Mouse (Mus musculus) ES-Bruce4 (cell line): ENCODE results near the gene Islr. TPM values are rescaled to one million over a fixed set of nuclear protein-coding genes. Genes with fewer than 3 reads are reported as not detected.

ENCODE experiments used
- H3K27ac ChIP-seq: 2 replicates; pipeline ENCODE4 v1.5.1; 2012; ENCODE audit warnings: low read length, inconsistent platforms; ENCODE audit not compliant: insufficient read depth
- H3K27me3 ChIP-seq: 2 replicates; pipeline ENCODE4 v1.6.1; 2012; ENCODE audit warnings: mild to moderate bottlenecking, low read length, inconsistent platforms; ENCODE audit not compliant: control insufficient read depth, poor library complexity, insufficient read depth, severe bottlenecking
- H3K36me3 ChIP-seq: 2 replicates; pipeline ENCODE4 v1.6.1; 2012; ENCODE audit warnings: inconsistent platforms, mild to moderate bottlenecking, low read length, moderate library complexity; ENCODE audit not compliant: control insufficient read depth, poor library complexity, insufficient read depth, severe bottlenecking
- H3K4me1 ChIP-seq: one replicate; pipeline ENCODE4 v1.8.1; 2011; ENCODE audit warnings: low read length; ENCODE audit not compliant: control insufficient read depth, insufficient read depth
- H3K4me3 ChIP-seq: 2 replicates; pipeline ENCODE4 v1.5.1; 2011; ENCODE audit warnings: low read depth, mild to moderate bottlenecking, low read length
- H3K9ac ChIP-seq: 2 replicates; pipeline ENCODE4 v1.6.1; 2012; ENCODE audit warnings: low read depth, mild to moderate bottlenecking, inconsistent platforms; ENCODE audit not compliant: poor library complexity, severe bottlenecking
- H3K9me3 ChIP-seq: replicated peaks from 2 replicates; pipeline ENCODE4 v1.6.1; 2012; ENCODE audit warnings: mild to moderate bottlenecking, low read length, inconsistent platforms; ENCODE audit not compliant: control insufficient read depth, poor library complexity, insufficient read depth, severe bottlenecking
- CTCF ChIP-seq: IDR thresholded peaks from one replicate; pipeline ENCODE4 v1.8.1; 2011; ENCODE audit warnings: low read depth, low read length
- EP300 ChIP-seq: IDR thresholded peaks from 2 replicates; pipeline ENCODE4 v1.6.1; 2011; ENCODE audit warnings: low read depth, low read length; ENCODE audit not compliant: insufficient read depth
- POLR2A ChIP-seq: IDR thresholded peaks from one replicate; pipeline ENCODE4 v1.8.1; 2011; ENCODE audit warnings: low read length; ENCODE audit not compliant: insufficient read depth
- polyA plus RNA-seq: library from polyadenylated mRNA; stranded (reverse); fragments of >200 nt; gene quantifications from 2 replicates; pipeline ENCODE4 v1.2.4, GENCODE M21; 2011; ENCODE audit warnings: low read depth; ENCODE audit not compliant: missing spikeins, insufficient read depth, insufficient read length

Islr gene
- polyA plus RNA-seq, 1 experiment = not detected

GRCm38 (mm10) chr9:58116024-58116651 lies 88.0 kb downstream of the Islr start:
- no peaks in the 10 kb centered on the region for H3K9me3 ChIP-seq
- H3K9ac ChIP-seq = no peak overlapping the region
- no peaks in the 10 kb centered on the region for H3K36me3 ChIP-seq
- H3K27me3 ChIP-seq = no peaks in the 10 kb centered on the region
- TF ChIP-seq CTCF (no peak), POLR2A (no peak), EP300 (no peak)
- H3K4me3 ChIP-seq = no peak overlapping the region
- no peak overlapping the region for H3K27ac ChIP-seq
- peaks cover 4% of the 10 kb centered on the region for H3K4me1 ChIP-seq

- peaks cover 4% of the 10 kb centered on the region for H3K4me1 ChIP-seq
- H3K9ac ChIP-seq = no peak overlapping the region
- TF ChIP-seq POLR2A (no peak), EP300 (no peak), CTCF (no peak)
- no peaks in the 10 kb centered on the region for H3K9me3 ChIP-seq
- H3K36me3 ChIP-seq = no peaks in the 10 kb centered on the region
- no peak overlapping the region for H3K27ac ChIP-seq
- no peaks in the 10 kb centered on the region for H3K27me3 ChIP-seq
- no peak overlapping the region for H3K4me3 ChIP-seq
Measured at GRCm38 (mm10) chr9:58115297-58115925, 88.7 kb downstream of the Islr start.

DNA sequence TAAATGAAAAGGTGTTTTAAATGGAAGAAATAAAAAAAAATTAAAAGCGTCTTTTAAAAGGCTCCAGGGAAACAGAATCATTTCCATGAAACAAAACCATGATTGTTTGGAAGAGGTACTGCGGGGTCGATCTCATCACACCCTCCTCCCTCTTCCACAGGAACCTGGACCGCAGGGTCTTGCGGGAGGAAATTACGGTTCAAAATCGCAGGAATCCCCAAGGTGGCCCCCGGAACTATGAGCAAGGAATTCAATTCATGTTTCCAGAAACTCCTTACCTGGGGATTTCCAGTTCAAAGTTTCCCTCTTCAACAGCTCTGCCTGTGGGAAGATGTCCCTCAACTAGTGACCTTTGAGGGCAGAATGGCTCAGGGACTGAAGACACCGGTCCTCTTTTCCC lies 90.1 kb downstream of the Islr start:
- TF ChIP-seq POLR2A = no peak
- TF ChIP-seq EP300 = no peak
- TF ChIP-seq CTCF = no peak
- H3K4me3 ChIP-seq = no peak overlapping the region
- no peaks in the 10 kb centered on the region for H3K36me3 ChIP-seq
- peaks cover 4% of the 10 kb centered on the region for H3K4me1 ChIP-seq
- no peak overlapping the region for H3K27ac ChIP-seq
- H3K27me3 ChIP-seq = no peaks in the 10 kb centered on the region
- H3K9ac ChIP-seq = no peak overlapping the region
- no peaks in the 10 kb centered on the region for H3K9me3 ChIP-seq

DNA sequence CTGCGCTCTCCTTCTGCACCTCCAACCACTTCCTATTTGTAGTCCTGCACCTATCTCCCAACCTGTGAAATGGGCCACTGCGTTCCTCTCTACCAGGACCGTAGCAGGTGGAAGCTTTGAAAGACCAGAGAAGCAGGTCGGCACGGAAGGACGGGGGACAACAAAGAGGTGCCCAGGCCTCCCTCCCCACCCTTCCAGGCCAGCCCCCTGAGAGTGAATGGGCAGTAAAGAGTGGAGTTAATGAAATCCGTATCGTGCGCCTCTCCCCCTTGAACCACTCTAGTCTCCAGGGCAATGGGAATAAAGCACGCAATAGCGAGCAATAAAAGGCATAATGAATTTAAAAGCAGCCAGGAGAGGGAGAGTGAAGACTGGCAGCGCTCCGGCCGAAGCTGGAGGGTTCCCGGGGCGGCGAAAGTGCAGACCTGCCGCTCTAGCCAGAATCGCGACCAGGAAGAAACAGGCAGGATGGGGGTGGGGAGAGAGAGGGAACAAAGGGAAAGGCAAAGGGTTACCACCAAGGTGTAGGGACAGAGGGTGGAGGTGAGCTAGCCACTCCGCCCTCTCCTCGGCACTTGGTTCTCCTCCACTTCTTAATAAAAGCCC lies 90.7 kb downstream of the Islr start:
- H3K4me3 ChIP-seq = peak overlapping the region; percentile 63

DNA sequence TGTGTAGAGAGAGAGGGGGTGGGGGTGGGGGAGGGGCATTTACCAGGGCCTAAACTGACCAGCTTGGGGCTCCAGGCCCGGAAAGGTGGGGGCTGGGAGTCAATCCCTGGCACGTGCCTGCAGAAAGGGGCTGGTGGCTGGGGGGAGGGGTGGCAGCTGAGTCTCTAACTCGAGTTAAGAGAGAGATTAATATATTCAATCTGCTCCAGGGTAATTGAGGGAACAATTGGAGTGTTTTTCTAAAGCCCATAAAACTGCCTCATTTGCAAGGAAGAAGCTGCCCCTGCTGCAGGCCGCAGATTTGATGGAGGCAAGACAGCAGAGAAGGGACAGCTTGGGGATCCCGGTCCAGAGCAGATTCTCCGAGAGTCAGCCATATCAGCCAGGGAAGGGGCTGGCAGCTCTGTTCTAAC lies 91.2 kb downstream of the Islr start:
- Histone ChIP-seq H3K4me1 (peaks cover 4% of the 10 kb centered on the region), H3K4me3 (peak overlapping the region; percentile 63), H3K27me3 (no peaks in the 10 kb centered on the region), H3K27ac (no peak overlapping the region), H3K9ac (peak overlapping the region; percentile 42; the same call in 1 of the 2 replicates), H3K9me3 (no peaks in the 10 kb centered on the region), H3K36me3 (no peaks in the 10 kb centered on the region)
- TF ChIP-seq POLR2A (no peak), EP300 (no peak), CTCF (no peak)

More for the DNA sequence above, 90.7 kb downstream of the Islr start:
- no peaks in the 10 kb centered on the region for H3K27me3 ChIP-seq
- H3K36me3 ChIP-seq = no peaks in the 10 kb centered on the region
- no peaks in the 10 kb centered on the region for H3K9me3 ChIP-seq
- no peak overlapping the region for H3K27ac ChIP-seq
- H3K9ac ChIP-seq = peak overlapping the region; percentile 42; the same call in 1 of the 2 replicates
- TF ChIP-seq POLR2A (no peak), EP300 (peak; percentile 73; the same call in 1 of the 2 replicates), CTCF (no peak)
- H3K4me1 ChIP-seq = peaks cover 4% of the 10 kb centered on the region

DNA sequence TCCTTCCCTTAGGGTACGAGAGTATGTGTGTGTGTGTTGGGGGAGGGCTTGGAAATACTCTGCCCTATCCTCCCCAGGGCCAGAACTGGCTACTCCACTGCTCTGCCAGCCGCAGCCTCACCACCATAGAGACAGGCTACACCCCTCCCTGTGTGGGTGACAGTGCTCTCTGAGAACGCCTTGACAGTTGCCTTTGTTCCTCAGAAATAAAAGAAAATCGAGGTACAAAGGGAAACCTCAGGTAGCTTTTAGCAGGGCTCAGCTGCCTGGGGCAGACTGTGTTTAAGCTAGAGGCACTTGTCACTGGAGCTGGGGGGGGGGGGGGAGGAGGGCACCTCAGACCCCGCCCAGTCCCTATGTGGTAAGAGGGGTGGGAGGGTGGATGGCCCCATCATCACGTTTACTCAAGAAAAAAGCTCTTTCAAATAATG lies 91.8 kb downstream of the Islr start:
- no peak overlapping the region for H3K9ac ChIP-seq
- no peak overlapping the region for H3K27ac ChIP-seq

More for the DNA sequence above, 91.8 kb downstream of the Islr start:
- TF ChIP-seq CTCF = no peak
- no peak for TF ChIP-seq EP300
- TF ChIP-seq POLR2A = no peak
- Histone ChIP-seq H3K9me3 (no peaks in the 10 kb centered on the region), H3K36me3 (no peaks in the 10 kb centered on the region), H3K27me3 (no peaks in the 10 kb centered on the region), H3K4me3 (no peak overlapping the region), H3K4me1 (peaks cover 4% of the 10 kb centered on the region)
